Mouse (Mus musculus) olfactory bulb, adult 2 months (tissue): Measurements from ENCODE around the gene Pde4a. TPM values are rescaled to one million over a fixed set of nuclear protein-coding genes. Genes with fewer than 3 reads are reported as not detected.
A peak's percentile ranks its signal among the peaks of the same experiment; 100 is the strongest.

Experiments
- H3K27ac ChIP-seq: fragments of 200-500 bp; 2 replicates; pipeline ENCODE4 v1.5.1; 2012; ENCODE audit warnings: low read depth, low read length; ENCODE audit not compliant: insufficient read depth
- H3K4me1 ChIP-seq: fragments of 200-500 bp; 2 replicates; pipeline ENCODE4 v1.6.1; 2012; ENCODE audit warnings: low read length; ENCODE audit not compliant: control insufficient read depth, insufficient read depth
- H3K4me3 ChIP-seq: fragments of 200-500 bp; 2 replicates; pipeline ENCODE4 v1.5.1; 2012; ENCODE audit warnings: mild to moderate bottlenecking, low read depth, low read length, moderate library complexity; ENCODE audit not compliant: insufficient read depth
- CTCF ChIP-seq: fragments of 200-500 bp; IDR thresholded peaks from 2 replicates; pipeline ENCODE4 v1.5.1; 2012; ENCODE audit warnings: low read depth, mild to moderate bottlenecking, low read length, moderate library complexity; ENCODE audit not compliant: insufficient read depth
- POLR2A ChIP-seq: fragments of 200-500 bp; IDR thresholded peaks from 2 replicates; pipeline ENCODE4 v1.6.1; 2012; ENCODE audit warnings: mild to moderate bottlenecking, low read depth, low read length, moderate library complexity; ENCODE audit not compliant: insufficient read depth
- WGBS: fragments of 180-500 bp; shearing (Covaris S2); methylation state at CpG from one replicate; pipeline ENCODE4 v1.1.7; 2018; 5-methylcytosine and 5-hydroxymethylcytosine counted together
- polyA plus RNA-seq: library from polyadenylated mRNA; stranded (reverse); fragments of >200 nt; gene quantifications from 2 replicates; pipeline ENCODE4 v1.2.4, GENCODE M21; 2012; ENCODE audit warnings: low replicate concordance; ENCODE audit not compliant: missing spikeins, insufficient read depth, insufficient read length

Gene Pde4a
- polyA plus RNA-seq, 1 experiment: not detected

DNA sequence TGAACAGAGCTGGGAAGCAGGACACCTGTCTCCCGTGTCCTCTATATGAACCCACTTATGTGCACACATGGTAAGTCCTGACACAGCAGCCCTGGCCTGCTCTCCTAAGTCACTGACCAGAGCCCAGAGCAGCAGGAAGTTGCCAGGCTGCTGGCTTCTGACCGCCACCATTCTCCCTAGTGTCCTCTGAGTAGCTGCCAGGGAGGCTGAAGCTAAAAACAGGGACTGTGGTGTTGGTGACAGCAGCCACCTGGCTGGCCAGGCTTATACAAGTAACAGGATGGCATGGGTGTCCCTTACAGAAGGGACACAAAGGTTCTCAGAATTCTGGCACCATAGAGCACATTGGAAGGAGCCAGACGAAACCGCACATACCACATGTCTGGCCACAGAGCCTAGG, 20.1 kb upstream of the Pde4a start:
- peaks cover 20% of the 10 kb centered on the region for H3K4me1 ChIP-seq
- no peak for TF ChIP-seq CTCF
- TF ChIP-seq POLR2A: no peak
- H3K4me3 ChIP-seq: no peak overlapping the region
- 88% methylated on average over 4 of the region's 4 CpGs for WGBS
- H3K27ac ChIP-seq: no peak overlapping the region

DNA sequence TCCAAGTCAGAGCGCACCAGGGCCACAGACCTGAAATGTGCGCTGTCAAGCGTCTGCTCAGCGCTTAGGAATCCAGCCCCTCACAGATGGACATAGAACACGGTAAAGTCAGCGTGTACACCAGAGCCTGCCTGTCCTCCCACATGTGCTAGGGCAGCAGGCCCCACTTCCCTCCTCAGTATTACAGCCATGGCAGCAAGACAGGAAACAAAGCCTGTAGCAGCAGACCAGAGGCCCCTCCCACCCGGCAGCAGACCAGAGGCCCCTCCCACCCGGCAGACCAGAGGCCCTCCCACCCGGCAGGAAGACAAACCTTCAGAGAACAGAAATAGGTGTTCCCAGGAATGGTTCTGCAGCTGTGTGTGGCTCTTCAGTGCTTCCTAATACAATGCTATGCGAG, 18.8 kb upstream of the Pde4a start:
- Histone ChIP-seq H3K4me1 (peaks cover 20% of the 10 kb centered on the region), H3K27ac (no peak overlapping the region), H3K4me3 (no peak overlapping the region)
- WGBS: 49% methylated on average over 10 of the region's 10 CpGs
- TF ChIP-seq CTCF: no peak
- TF ChIP-seq POLR2A: no peak

DNA sequence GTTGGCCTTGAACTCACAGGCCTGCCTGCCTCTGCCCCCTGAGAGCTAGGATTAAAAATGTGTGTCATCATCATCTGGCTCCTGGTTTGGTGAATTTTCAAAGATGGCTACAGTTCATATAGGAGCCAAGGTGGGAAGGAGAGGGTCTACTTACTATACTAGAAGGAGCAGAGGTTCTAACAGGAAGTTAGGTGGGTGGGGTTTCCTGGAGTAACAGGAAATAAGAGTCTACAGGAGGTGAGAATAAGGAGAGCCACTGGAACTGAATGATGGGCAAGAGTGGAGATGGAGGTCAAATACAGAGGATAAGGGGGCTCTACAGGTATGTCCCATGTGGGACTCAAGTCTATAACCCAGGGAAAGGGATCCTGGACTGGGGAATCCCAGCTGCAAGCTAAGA, 17.1 kb upstream of the Pde4a start:
- no peak overlapping the region for H3K4me3 ChIP-seq
- TF ChIP-seq POLR2A (no peak), CTCF (no peak)
- H3K4me1 ChIP-seq: peaks cover 24% of the 10 kb centered on the region
- no peak overlapping the region for H3K27ac ChIP-seq

DNA sequence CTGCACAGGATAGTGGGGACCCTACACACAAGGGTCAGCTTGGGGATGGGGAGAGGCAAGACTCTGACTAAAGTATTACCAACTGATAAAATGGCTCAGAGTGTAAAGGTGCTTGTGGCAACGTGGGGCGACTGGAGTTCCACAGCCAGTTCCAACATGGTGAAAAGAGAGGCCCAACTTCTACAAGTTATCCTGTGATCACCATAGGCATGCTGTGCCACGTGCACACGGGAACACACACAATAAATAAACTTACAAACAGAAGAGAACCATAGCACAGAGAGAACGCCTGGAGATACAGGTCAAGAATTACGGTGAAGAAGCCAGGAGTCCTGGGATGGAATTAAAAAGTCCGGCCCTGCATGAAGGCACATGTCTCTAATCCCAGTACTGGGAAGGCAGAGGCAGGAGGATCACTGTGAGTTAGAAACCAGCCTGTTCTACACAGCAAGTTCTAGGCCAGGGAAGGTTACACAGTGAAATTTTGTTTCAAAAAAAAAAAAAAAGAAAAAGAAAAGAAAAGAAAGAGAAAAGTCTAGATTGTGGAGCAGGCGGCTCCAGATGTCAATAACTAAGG, 16.3 kb upstream of the Pde4a start:
- no peak for TF ChIP-seq POLR2A
- no peak for TF ChIP-seq CTCF
- peak overlapping the region; percentile 64 for H3K4me3 ChIP-seq
- WGBS: 6% methylated on average over 8 of the region's 8 CpGs
- no peak overlapping the region for H3K27ac ChIP-seq
- H3K4me1 ChIP-seq: peaks cover 28% of the 10 kb centered on the region

DNA sequence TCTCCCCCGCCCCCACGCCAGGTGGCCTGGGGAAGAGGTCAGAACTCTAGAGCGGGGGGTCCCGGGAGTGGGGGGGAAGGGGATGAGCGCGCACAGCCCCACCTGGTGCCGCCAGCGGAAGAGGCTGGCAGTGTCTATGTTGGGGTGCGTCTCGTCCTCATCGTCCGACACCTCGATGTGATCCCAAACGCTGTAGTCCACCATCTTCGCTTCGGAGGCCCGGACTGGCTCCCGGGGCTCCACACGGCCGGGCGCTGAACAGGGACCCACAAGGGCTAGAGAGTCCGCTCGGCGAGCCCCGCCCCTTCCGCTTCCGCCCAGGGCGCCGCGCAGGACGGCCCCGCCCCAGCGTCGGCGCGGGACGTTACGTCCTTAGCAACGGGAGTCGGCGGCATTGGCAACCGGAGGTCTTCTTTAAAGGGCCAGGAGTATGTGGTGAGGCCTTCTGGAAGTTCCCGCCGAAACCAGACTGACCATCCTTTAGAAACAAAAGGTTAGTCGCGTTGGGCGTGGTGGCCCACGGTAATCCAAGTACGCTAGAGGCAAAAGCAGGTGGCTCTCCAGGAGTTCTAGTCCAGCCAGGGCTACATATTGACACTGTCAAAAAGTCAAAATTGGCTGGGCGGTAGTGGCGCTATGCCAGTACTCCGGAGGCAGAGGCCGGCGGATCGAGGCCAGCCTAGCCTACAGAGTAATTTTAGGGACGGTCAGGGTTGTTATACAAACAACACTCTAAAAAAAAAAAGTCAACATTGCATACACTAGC, 15.7 kb upstream of the Pde4a start, which contains the start of gene Cdc37:
Gene Cdc37 (minus strand): TSS at position 329 of the 766 bp plus-strand sequence.
- H3K27ac ChIP-seq: no peak within 1 kb of the TSS
- H3K4me3 ChIP-seq: peak within 1 kb of the TSS; percentile 64
- 2% methylated on average over 56 of the region's 56 CpGs for WGBS
- peaks cover 31% of the 10 kb centered on the region for H3K4me1 ChIP-seq
- TF ChIP-seq CTCF: no peak
- peak; percentile 50; the same call in 1 of the 2 replicates for TF ChIP-seq POLR2A

DNA sequence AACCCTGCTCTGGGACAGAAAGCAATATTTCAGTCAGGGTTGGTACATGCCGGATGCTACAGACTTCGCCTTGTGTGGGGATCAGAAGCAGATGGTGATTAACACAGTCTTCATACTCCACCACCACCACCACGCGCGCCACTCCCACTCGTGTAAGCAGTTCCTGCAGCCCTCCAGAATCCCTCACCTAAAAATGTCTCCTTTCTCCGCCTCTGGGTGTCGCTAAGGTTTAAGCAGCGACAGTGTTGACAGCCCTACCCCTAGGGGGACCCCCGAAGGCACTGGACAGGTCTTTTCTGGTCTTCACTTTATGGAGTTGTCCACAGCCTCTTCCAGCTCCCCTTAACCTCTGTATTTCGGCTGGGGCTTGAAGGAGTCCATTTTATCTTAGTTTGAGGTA, 12.8 kb upstream of the Pde4a start:
- Histone ChIP-seq H3K4me1 (peaks cover 22% of the 10 kb centered on the region), H3K27ac (no peak overlapping the region), H3K4me3 (no peak overlapping the region)
- no peak for TF ChIP-seq POLR2A
- peak; percentile 55 for TF ChIP-seq CTCF
- WGBS: 2% methylated on average over 11 of the region's 11 CpGs

DNA sequence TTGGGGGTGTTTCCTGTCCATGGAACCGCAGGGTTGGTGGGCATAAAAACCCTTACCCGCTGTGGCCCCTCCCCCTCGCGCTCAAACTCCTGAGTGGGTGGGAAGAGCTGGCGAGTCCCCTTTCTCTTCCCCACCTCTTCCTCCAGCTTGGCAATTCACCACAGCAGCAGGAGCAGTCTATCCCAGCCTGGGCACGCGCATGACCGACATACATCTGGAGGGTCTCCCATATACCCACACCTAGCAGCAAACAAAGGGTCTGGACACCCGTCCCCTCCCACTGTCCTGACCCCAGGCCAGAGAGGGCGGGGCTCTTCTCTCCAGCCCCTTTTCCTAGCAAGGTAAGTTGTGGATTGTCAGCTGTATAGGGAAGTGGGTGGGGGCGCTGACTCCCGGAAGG, 12.2 kb upstream of the Pde4a start:
- TF ChIP-seq POLR2A: no peak
- no peak for TF ChIP-seq CTCF
- peak overlapping the region; percentile 37 for H3K4me3 ChIP-seq
- peak overlapping the region; percentile 2; the same call in 1 of the 2 replicates for H3K27ac ChIP-seq
- peaks cover 17% of the 10 kb centered on the region for H3K4me1 ChIP-seq
- WGBS: 4% methylated on average over 12 of the region's 12 CpGs

DNA sequence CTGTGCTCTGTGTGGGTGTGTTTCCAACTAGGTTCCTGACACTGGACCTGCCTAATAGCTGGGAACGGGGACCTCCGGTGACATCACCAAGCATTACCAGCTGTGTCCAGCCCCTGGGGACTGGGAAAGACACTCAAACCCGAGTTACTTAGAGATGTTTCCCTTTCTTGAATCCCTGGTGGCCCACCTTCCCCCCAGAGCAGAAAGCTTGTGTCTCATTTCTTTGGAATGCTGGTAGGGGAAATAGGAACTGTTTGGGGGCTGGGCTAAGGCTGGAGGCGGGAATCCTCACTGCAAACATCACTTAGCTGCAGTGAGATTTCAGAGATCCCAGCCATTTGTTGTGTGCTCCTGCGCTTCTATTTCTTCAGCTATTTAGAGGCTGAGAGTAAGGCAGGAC, 11.7 kb upstream of the Pde4a start:
- Histone ChIP-seq H3K4me1 (peaks cover 17% of the 10 kb centered on the region), H3K4me3 (peak overlapping the region; percentile 37), H3K27ac (peak overlapping the region; percentile 2; the same call in 1 of the 2 replicates)
- 3% methylated on average over 5 of the region's 5 CpGs for WGBS
- TF ChIP-seq CTCF (no peak), POLR2A (no peak)

DNA sequence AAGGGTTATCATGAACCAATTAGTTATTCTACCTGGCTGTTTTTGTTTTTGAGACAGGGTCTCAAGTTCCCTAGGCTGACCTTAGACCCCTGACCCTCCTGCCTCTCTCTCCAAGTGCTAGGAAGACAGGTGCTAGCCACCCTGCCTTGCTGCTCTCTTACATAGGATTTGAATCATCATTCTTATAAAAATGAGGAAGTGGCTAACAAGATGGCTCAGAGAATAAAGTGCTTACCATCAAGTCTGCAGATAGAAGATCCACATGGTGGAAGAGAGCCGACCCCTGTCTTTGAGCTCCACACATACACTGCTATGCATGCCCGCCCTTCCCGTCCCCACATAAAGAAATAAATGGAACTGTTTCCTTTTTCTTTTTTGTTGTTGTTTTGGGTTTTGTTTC, 10.7 kb upstream of the Pde4a start:
- WGBS: 83% methylated on average over 3 of the region's 3 CpGs
- Histone ChIP-seq H3K4me3 (no peak overlapping the region), H3K4me1 (peaks cover 14% of the 10 kb centered on the region), H3K27ac (no peak overlapping the region)
- TF ChIP-seq CTCF: no peak
- no peak for TF ChIP-seq POLR2A
